Mouse (Mus musculus) E14TG2a.4 (cell line): Measurements from ENCODE around the gene Ttc1.

Source experiments
- CTCF ChIP-seq: conservative IDR thresholded peaks from 2 replicates; pipeline ENCODE4 v1.5.1; 2014; ENCODE audit warnings: low read length
- NANOG ChIP-seq: IDR thresholded peaks from 2 replicates; pipeline ENCODE4 v1.6.1; 2014; ENCODE audit warnings: borderline replicate concordance, low read length, mixed read lengths
- POU5F1 ChIP-seq: IDR thresholded peaks from 2 replicates; pipeline ENCODE4 v1.6.1; 2014; ENCODE audit warnings: low read length, borderline replicate concordance

DNA sequence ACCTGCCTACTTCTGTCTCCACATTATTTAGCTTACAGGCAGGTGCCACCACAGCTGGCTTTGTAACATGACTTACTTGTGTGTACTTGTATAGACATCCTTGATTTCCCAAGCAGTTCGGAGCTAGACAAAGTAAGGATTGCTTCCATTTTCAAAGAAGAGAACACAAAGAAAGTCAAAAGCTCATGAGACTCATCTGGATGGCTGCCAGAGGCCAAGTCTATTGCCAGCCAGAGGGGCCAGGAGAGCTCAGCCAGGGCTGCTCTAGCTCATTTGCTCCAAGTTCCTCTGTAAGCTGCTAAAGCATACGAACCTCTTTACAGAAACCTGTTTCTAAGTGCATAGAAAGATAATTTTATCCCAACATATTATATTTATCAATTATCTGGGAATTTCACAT is 10.6 kb upstream of the Ttc1 start:
- TF ChIP-seq CTCF (no peak), NANOG (no peak), POU5F1 (no peak)
